Mouse (Mus musculus): ENCODE data around the gene Dedd2.

GRCm38 (mm10) chr7:25267301-25267750 is 46.9 kb upstream of the Dedd2 start, which contains the start of gene Cic:
- TF ChIP-seq MYOD1 (IDR thresholded peaks at IDR 0.05; ENCODE audit: control insufficient read depth in 1 of 3, insufficient read length in 2 of 3, low read depth in 2 of 3) (no peak), POLR2A (IDR thresholded peaks at IDR 0.05; ENCODE audit: insufficient read length, low read depth) (peak; percentile 80), MAX (IDR thresholded peaks at IDR 0.05; ENCODE audit: low read depth) (no peak)

All from myocyte (in vitro differentiated cells).